Mouse (Mus musculus): ENCODE data around the gene Pfn1. TPM values are rescaled to one million over a fixed set of nuclear protein-coding genes. Genes with fewer than 3 reads are reported as not detected.

Pfn1 gene
- polyA plus RNA-seq, 1 experiment: 479 TPM

GRCm38 (mm10) chr11:70663101-70663500 lies 8.7 kb upstream of the Pfn1 start:
- no peak for DNase-seq (ENCODE audit: low read depth)
- TF ChIP-seq POLR2A (IDR thresholded peaks at IDR 0.05; ENCODE audit: borderline replicate concordance, extremely low read depth, insufficient read depth, insufficient read length, poor library complexity, severe bottlenecking): no peak

GRCm38 (mm10) chr11:70660571-70660970 lies 6.1 kb upstream of the Pfn1 start:
- no peak for DNase-seq (ENCODE audit: low read depth)
- TF ChIP-seq POLR2A (IDR thresholded peaks at IDR 0.05; ENCODE audit: borderline replicate concordance, extremely low read depth, insufficient read depth, insufficient read length, poor library complexity, severe bottlenecking) (no peak), CTCF (IDR thresholded peaks at IDR 0.05; ENCODE audit: borderline replicate concordance, extremely low read depth, insufficient read depth, insufficient read length) (no peak)

DNA sequence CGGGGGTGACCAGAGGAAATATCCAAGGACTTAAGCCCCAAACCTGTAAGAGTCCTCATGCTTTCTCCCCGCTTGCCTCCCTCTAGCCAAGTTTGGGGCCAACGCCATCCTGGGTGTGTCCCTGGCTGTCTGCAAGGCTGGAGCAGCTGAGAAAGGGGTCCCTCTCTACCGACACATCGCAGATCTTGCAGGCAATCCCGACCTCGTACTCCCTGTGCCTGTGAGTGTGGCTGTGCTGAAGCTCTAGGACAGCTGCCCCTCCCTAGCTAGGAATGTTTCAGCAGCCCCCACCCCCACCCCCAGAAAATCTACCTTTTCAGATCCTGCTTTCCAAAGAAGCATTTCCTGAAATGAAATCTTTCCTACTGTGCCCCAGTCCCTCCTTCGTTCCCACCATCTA lies 4.5 kb upstream of the Pfn1 start:
- TF ChIP-seq POLR2A (IDR thresholded peaks at IDR 0.05; ENCODE audit: borderline replicate concordance, extremely low read depth, insufficient read depth, insufficient read length, poor library complexity, severe bottlenecking) (no peak), CTCF (IDR thresholded peaks at IDR 0.05; ENCODE audit: borderline replicate concordance, extremely low read depth, insufficient read depth, insufficient read length) (no peak)
- no peak for DNase-seq (ENCODE audit: low read depth)

DNA sequence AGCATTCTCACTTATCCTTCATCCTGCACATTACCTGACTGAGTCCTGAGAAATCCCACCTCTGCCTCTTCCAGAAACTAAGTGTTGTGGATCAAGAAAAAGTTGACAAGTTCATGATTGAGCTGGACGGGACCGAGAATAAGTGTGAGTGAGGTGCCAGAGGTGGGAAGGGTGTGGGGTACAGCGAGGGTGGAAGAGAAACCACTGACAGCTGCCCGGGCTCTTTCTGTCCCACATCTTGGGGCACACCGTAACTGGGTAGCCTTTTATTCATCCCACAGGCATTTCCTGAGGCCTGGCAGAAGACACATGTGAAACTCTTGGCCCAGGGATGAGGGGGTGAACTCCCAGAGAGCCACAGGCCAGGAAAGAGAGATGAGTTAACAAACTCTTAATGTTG lies 4.1 kb upstream of the Pfn1 start:
- TF ChIP-seq CTCF (IDR thresholded peaks at IDR 0.05; ENCODE audit: borderline replicate concordance, extremely low read depth, insufficient read depth, insufficient read length) (no peak), POLR2A (IDR thresholded peaks at IDR 0.05; ENCODE audit: borderline replicate concordance, extremely low read depth, insufficient read depth, insufficient read length, poor library complexity, severe bottlenecking) (no peak)
- DNase-seq (ENCODE audit: low read depth): no peak

GRCm38 (mm10) chr11:70657991-70658390 lies 3.5 kb upstream of the Pfn1 start:
- no peak for DNase-seq (ENCODE audit: low read depth)
- TF ChIP-seq POLR2A (IDR thresholded peaks at IDR 0.05; ENCODE audit: borderline replicate concordance, extremely low read depth, insufficient read depth, insufficient read length, poor library complexity, severe bottlenecking) (no peak), CTCF (IDR thresholded peaks at IDR 0.05; ENCODE audit: borderline replicate concordance, extremely low read depth, insufficient read depth, insufficient read length) (no peak)

GRCm38 (mm10) chr11:70657573-70657972 lies 3.1 kb upstream of the Pfn1 start:
- TF ChIP-seq POLR2A (IDR thresholded peaks at IDR 0.05; ENCODE audit: borderline replicate concordance, extremely low read depth, insufficient read depth, insufficient read length, poor library complexity, severe bottlenecking) (no peak), CTCF (IDR thresholded peaks at IDR 0.05; ENCODE audit: borderline replicate concordance, extremely low read depth, insufficient read depth, insufficient read length) (no peak)
- DNase-seq (ENCODE audit: low read depth): no peak

- TF ChIP-seq POLR2A (IDR thresholded peaks at IDR 0.05; ENCODE audit: borderline replicate concordance, extremely low read depth, insufficient read depth, insufficient read length, poor library complexity, severe bottlenecking): no peak
- no peak for TF ChIP-seq CTCF (IDR thresholded peaks at IDR 0.05; ENCODE audit: borderline replicate concordance, extremely low read depth, insufficient read depth, insufficient read length)
- DNase-seq (ENCODE audit: low read depth): no peak
These were observed 2.5 kb upstream of the Pfn1 start, which contains the start of gene Eno3 for GRCm38 (mm10) chr11:70656964-70657363. TSS of gene Eno3 (plus strand) at chr11:70657202.

DNA sequence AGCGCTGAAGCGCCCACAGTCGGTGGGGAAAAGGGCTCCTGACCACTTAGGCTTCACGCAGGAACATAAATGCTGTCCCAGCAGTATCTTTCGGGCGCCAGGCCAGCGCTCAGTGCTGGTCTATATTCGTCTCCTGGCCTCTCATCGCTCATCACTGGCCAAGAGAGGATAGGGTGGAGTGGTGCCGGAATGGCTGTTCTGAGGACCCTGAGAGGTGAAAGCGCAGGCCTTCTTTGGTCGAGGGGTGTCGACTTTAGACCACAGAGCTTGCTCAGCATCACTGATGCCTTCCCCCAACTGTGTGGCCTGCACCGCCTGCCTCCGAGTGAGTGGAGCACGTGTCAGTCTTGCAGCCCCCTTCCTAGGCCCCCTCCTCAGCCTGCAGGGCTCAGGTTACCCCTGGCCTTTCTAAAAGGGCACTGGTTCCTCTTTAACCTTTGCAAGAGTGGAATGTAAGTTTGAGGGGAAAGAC lies 2.0 kb upstream of the Pfn1 start:
- DNase-seq (ENCODE audit: low read depth): peak; percentile 25

GRCm38 (mm10) chr11:70655571-70656455 lies 1.4 kb upstream of the Pfn1 start:
- TF ChIP-seq POLR2A (IDR thresholded peaks at IDR 0.05; ENCODE audit: borderline replicate concordance, extremely low read depth, insufficient read depth, insufficient read length, poor library complexity, severe bottlenecking): no peak
- TF ChIP-seq CTCF (IDR thresholded peaks at IDR 0.05; ENCODE audit: borderline replicate concordance, extremely low read depth, insufficient read depth, insufficient read length): no peak
- peak; percentile 65 for DNase-seq (ENCODE audit: low read depth)

More for the DNA sequence above, 2.0 kb upstream of the Pfn1 start:
- TF ChIP-seq POLR2A (IDR thresholded peaks at IDR 0.05; ENCODE audit: borderline replicate concordance, extremely low read depth, insufficient read depth, insufficient read length, poor library complexity, severe bottlenecking) (no peak), CTCF (IDR thresholded peaks at IDR 0.05; ENCODE audit: borderline replicate concordance, extremely low read depth, insufficient read depth, insufficient read length) (no peak)

- peak; percentile 92 for DNase-seq (ENCODE audit: low read depth)
- TF ChIP-seq POLR2A (IDR thresholded peaks at IDR 0.05; ENCODE audit: borderline replicate concordance, extremely low read depth, insufficient read depth, insufficient read length, poor library complexity, severe bottlenecking) (peak; percentile 79), CTCF (IDR thresholded peaks at IDR 0.05; ENCODE audit: borderline replicate concordance, extremely low read depth, insufficient read depth, insufficient read length) (no peak)
These were observed 603 bp upstream of the Pfn1 start for GRCm38 (mm10) chr11:70654923-70655570.

GRCm38 (mm10) chr11:70653345-70654197 lies 873 bp downstream of the Pfn1 start:
- TF ChIP-seq POLR2A (IDR thresholded peaks at IDR 0.05; ENCODE audit: borderline replicate concordance, extremely low read depth, insufficient read depth, insufficient read length, poor library complexity, severe bottlenecking) (0 out of 2 replicates have a peak, but pooled peaks have one; percentile 42), CTCF (IDR thresholded peaks at IDR 0.05; ENCODE audit: borderline replicate concordance, extremely low read depth, insufficient read depth, insufficient read length) (no peak)
- peak; percentile 83 for DNase-seq (ENCODE audit: low read depth)

All from brain, embryonic 14.5 days (tissue).